Mouse (Mus musculus) cerebellum, postnatal 10 days (tissue): ENCODE measurements at regions not wholly inside any gene's neighbourhood (a gene's known extent, or its start where the extent isn't known, plus 50 kb on each side); places are given as distances from the start of the nearest gene placed in this dataset.
"Not testable (repeated sequence)": the region's sequence is repeated elsewhere in the genome, so short reads cannot be mapped to it uniquely, and the experiment has no call there.

ENCODE experiments used
- DNase-seq, 2 experiments: peaks; one replicate each; pipeline ENCODE4 v3.0.0; 2021; ENCODE audit warnings: mixed read lengths in 2 of 2

DNA sequence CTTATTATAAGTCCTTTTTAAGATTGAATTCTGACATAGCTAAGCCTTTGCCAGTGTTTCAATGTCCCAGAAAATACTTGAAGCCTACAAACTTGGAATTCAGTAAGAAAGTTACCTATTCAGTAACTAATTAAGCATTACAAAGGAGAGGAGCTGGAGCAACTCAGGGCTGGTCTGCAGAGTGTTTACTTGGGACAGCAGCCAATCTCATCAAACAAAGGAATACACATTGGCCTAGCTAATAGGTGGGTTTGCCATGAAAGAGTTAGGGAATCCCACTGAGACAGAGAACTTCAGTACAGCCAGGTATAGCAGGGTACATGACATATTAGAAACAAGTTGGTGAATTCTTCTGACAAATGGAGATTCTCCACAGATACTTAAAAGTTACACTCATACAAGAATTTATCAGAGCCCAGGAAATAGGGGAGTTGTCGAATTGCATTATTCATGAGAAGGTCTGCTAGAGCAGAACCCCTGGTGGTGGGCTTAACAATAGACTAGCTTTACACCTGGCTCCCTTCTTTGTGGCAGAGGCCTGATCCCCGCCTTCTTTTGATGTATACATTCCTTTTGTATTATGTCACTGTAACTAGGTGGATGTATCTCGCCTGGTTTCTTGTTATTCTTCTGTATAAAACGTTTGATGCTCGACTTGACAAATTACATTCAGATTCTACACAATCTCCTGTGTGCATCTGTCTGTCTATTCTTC lies 525.2 kb downstream of the 4930447F04Rik start:
- not testable (repeated sequence) for DNase-seq

GRCm38 (mm10) chrX:65769861-65770260 lies 534.2 kb downstream of the 4930447F04Rik start:
- DNase-seq, result no peak

DNA sequence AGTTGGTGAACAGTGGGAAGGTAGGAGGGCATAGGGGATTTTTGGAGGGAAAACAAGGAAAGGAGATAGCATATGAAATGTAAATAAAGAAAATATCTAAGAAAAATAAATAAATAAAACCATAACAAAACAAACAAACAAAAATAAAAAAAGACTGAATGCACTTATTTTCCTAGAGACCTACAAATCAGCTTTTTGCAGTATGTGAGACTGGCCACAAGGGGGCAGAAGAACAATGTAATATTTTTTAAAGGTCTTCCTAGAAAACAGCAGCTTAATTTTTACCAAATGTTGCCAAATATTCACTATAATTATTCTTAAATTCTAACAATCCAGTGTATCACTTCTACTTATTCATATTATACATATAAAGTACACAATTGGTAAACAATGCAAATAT lies 569.4 kb downstream of the 4930447F04Rik start:
- peak; percentile 42 to 63 for DNase-seq

DNA sequence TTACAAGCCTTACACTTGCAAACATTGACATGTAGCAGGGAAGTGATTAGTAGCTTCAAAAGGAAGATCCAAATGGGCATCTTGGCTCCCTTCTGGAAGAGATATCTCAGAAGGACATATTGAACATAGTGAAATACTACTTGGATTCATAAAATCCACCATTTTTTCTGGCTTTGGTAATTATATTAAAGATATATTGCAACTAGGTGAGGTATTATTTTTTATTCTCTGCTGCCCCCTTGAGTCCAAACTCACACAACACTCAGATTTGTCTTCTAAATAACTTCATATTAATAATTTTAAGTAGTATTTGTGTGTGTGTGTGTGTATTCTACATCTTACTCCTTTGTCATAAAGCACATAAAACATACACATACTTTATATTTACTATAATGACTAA lies 588.5 kb downstream of the 4930447F04Rik start:
- peak; percentile 3 to 18 for DNase-seq
